Mouse (Mus musculus) mature B cell (primary cell): ENCODE results near the gene Ift80.
"Not testable (repeated sequence)": the region's sequence is repeated elsewhere in the genome, so short reads cannot be mapped to it uniquely, and the experiment has no call there.

Experiments
- in situ Hi-C: fragments of 300-500 bp; cut with MboI; formaldehyde crosslinking; loops from 2 replicates; pipeline ENCODE4 v1.14.3; 2019

Ift80 gene

DNA sequence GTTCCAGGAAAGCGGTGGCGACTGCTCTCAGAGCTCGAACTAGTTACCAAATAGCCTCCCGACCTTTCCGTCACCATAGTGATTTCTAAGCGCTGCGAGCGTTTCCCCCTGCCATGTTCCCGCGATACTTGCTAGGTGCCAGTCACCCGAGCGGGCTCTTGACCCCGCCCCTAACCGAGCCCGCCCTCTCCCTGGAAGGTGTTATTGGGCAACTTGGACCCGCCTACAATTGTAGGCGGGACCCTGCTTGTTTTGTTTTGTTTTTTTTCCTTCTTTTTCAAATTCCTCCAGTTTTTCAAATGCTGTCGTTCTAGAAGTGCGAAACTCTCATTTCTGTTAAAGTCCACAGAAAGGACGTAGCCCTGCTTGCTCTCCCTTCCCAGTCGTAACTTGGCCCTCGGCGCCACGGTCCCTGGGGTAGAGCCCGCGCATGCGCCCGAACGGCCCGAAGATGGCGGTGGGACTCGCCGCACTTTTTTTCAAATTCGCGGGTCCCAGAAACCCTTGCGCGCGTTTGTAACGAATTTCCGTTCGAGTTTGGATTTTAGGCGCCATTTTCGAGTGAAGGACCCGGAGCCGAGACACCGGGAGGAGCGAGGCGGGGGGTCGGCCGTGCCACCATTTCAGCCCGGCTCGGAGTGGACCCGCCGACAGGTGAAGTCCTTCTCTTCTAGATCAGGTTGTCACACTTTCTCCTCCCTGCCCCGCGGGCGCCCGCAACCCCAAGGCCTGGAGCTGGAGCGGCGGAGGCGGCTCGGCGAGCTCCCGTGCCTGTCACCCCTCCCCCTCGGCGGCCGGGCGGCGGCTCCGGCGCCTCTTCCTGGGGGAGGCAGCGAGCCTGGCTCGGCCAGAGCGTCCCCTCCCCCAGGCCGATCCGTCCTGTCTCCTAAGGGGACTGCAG lies at the start of gene Ift80, which contains the start of gene Smc4:
Gene Ift80 (minus strand): TSS at position 134 of the 901 bp plus-strand sequence.
Gene Smc4 (plus strand): TSS at position 302 of the 901 bp plus-strand sequence.
- in situ Hi-C loops = no loop called here

DNA sequence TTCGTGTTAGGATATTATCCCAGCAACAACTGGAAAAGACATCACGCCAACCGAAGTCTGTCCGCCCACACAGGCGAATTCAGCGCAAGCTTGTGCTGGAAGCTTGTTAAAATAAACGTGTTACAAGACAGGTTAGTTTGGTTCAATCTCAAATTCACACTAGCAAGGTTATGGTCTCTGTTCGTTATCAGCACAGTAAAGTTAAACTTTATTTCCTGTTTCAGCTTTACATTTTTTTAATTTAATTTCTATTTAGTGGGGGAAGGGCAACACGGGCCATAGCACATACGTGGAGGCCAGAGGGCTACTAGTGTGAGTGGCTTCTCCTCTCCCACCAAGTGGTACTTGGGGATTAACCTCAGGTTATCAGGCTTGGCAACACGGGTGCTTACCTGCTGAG lies 47.5 kb upstream of the Ift80 start:
- in situ Hi-C loops = no loop called here

DNA sequence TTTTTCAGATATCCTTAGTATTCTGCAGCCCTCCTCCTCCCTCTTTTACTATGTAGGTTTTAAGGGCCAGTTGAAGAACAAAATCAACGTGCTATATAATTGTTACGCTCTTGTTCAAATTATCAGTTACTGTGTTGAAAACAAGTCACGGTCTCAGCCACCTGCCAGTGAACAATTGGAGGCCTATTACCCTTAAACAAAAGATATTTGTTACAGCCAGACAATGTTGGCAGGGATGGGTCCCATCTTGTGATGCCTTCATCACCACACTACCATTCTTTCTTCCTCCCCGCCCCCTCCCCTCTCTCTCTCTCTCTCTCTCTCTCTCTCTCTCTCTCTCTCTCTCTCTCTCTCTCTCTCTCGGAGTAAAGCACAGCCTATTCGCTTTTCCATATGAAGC lies 44.6 kb upstream of the Ift80 start:
- in situ Hi-C loops = no loop called here

DNA sequence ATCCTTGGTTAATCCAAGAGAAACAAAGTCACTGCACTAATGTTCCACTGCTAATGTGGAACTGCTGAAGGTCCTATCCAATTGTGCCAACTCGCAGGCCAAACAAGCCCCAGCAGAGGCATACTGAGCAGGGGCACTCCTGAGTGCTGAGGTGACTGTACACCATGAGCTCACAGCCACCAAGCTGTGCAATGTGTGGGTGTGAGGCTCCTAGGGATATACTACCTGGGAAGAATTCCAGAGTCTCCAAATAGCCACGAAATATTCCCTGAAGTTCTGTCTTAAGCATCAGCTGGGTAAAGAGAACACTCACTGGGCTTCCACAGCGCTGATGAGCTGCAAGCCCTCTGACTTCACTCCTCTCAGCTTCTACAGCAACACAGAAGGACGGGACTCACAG lies 43.3 kb upstream of the Ift80 start:
- in situ Hi-C loops = no loop called here

DNA sequence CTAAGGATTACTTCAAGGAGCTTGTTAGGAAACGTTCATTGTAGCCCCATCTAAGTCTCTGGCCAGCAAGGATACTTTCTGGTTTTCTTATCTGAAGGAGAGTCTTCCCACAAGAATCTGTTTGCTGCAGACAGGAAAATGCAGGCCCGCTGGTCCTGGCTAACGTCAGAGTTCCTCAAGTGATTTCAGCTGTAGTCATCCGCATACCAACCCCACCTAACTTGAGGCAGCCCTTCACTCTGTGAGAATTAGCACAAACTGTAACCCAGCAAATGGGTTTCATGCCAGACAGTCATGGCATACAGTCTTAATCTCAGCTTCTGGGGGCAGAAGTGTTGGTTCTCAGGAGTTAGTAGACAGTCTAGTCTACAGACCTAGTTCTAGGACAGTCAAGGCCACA lies 42.1 kb upstream of the Ift80 start:
- in situ Hi-C loops = no loop called here

DNA sequence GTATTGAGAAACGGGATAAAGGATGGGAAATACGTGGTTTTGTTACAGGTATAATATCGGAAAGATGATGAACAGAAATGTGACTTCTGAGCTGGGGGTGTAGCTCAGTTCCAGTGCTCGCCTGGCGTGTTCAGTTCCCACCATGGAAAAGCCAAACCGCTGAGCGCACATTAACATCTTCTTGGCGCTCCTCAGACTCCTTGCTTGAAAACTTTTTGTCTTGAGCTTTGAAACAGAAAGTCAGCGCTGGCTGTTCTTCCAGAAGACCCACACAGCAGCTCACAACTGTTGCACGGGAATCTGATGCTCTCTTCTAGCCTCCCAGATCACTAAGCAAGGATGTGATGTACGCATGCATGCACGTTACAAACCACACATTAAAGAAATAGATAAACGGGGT lies 41.4 kb upstream of the Ift80 start:
- in situ Hi-C loops = no loop called here

DNA sequence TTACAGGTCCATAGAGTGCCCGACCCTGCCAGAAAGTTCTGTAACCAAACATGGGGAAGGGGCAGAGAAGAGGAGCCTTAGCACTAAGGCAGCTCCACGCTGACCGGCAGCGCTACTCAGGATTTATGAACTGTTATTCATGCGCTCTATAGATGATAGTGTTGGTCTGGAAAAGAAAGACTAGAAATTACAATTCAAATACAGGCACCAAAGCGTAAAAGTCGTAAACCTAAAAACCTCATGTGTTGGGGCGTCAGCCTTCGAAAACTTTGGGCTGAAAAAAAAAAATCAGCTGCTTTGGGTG lies 41.0 kb upstream of the Ift80 start:
- in situ Hi-C loops = no loop called here

DNA sequence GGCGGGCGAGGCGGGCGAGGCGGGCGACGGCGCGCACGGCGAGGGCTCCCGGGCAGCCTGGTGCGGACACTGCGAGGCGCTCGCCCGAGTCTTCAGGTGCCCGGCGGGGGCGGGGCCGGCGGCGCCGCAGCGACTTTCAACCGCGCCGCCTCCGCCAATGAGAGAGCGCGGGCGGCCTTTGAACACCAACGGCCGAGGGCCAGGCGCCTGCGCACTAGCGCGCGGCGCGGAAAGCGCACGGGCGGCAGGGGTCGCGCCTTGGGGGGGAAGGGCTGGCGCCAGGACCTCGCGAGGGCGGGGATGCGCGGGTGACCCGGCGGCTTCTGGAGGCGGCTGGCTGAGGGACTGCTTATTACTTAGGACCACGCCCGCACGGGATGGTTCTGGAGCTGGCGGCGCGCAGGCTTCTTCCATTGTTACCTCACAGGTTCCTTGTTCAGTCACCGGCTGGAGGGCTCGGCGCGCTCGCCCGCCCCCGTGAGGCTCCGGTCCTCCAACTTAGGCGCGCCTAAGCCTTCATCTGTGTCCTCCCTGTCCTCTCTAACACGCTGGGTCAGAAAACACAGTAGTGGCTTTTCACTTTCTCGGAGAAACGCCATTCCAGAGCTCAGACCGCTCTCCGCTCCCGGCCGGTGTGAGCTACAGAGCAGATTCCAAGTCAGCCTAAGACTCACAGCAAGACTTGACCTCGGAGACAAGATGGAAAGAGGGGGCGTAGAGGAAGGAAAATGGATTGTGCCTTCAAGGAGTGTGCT lies 40.5 kb upstream of the Ift80 start, which contains the start of gene Trim59:
Gene Trim59 (minus strand): TSS at position 111 of the 755 bp plus-strand sequence.
- in situ Hi-C loops = no loop called here

DNA sequence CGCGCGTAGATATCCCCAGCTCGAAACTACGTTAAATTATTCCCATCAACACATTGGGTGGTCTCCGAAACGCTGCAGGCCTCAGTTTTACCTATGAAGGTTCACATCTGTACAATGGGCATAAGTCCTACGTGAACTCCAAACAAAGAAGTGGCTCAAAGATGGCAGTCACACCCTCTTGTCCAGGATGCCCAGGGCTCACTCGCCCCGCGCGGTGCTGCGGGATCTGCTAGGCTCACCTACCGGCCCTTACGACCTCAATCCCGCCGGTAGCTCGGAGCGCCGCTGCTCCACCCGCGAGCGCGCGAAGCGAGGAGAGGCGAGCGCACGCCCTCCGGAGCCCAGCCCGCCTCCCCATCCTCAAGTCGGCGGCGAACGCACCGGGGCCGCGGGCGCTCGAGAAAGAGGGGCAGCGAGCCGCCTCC lies 39.8 kb upstream of the Ift80 start:
- in situ Hi-C loops = no loop called here

DNA sequence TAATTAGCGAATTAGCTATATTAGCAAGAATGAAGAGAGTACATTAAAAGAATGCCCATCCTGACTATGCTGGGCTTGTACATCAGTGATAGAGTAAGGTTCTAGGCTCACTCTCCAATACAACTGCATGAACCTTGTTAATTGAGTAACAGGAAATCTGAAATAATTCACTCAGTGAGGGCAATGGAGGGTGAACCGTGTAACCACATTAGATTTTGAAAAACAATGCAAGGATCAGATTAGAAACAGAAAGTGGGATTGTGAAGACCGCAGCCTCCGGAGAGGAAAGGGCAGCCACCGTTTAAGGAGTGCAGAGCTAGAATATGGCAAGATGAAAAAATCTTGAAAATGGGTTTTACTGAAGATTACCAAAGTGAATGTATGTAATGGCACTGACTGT lies 36.9 kb upstream of the Ift80 start:
- in situ Hi-C loops = no loop called here

DNA sequence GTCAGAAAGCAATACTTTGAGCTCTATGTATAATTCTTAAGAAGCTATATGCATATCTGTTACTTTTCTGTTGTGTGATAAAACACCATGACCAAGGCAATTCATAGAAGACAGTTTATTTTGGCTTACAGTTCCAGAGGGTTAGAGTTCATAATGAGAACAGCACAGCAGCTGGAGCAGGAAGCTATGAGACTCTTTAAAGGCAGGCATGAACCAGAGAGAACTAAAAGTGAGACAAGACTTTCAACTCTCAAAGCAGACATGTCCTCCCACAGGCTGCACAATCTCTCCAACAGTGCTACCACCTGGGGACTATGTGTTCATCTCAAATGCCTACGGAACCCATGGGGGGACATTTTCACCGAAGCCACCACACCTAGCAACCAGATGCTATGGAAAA lies 35.7 kb upstream of the Ift80 start:
- in situ Hi-C loops = no loop called here

DNA sequence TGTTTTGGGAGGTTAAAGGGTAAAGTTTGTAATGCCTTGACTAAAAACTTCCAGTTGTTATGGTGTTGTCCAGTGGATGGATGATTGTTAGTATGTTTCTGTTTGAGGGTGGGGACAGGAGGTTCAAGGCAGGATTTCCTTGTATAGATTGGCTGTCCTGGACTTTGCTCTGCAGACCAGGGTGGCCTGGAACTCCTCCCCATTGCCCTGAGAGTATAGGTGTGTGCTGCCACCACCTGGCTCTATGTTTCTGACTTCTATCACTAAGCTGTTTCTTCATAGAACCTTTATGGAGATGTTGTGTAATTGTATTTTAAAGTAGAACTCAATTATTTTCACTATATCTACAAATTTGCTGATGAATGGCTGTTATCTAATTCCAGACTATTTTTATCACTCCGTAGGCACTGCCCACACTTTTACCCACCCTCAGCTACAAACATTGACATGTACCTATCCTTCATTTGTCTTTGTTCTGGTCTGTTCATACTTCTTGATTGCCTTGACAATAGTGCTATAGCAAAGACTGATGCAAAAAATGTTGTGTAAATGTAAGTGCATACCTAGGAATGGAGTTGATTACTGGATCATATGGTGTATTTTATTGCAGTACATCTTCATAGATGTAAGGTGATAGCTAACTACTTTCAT lies 21.9 kb upstream of the Ift80 start:
- in situ Hi-C loops = no loop called here

DNA sequence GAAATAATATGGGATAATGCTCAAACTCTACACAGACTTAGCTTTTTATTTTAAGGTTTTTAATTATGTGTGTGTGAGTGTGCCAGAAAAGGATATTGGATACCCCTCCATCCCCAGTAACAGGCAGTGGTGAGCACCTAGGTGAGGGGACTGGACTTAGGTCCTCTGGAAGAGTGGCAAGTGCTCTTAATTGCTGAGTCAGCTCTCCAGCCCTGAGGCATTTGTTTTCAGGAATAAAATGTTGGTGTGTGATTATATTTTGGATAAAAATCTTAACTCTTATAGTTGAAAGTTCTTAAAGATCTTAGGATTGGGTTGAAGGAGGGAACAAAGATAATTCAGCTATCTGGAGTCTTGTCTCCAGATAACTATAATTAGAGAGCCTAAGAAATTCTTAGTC lies 16.4 kb upstream of the Ift80 start:
- in situ Hi-C loops = no loop called here

DNA sequence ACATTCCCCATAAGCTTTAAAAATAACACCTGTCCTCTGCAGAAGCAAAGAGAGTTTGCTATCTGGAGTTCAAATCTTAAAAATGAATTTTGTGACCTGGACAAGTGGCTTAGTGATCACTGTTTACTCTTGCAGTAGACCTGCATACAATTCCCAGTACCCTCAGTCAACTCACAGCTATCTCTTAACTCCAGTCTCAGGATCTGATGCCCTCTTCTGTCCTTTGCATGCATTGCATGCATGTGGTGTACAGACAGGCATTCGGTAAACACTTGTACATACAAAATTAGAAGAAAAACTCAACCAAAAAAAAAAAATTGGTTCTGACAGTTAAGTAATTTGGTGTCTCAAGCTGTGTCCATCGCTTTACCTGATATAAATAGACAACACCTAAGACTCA lies 15.9 kb upstream of the Ift80 start:
- in situ Hi-C loops = no loop called here

DNA sequence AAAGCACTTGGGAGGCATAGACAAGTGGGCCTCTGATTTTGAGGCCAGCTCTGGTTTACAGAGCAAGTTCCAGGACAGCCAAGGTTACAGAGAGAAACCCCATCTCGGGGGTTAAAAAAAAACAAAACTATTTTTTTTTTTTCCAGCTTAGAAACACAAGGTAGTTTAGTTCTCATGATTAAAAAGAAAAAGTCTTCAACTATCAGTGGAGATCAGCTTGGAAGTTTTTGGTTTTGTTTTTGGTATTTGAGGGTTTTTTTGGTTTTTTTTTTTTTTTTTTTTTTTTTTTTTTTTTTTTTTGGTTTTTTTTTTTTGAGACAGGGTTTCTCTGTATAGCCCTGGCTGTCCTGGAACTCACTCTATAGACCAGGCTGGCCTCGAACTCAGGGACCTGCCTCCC lies 14.3 kb upstream of the Ift80 start:
- in situ Hi-C loops = not testable (repeated sequence)

DNA sequence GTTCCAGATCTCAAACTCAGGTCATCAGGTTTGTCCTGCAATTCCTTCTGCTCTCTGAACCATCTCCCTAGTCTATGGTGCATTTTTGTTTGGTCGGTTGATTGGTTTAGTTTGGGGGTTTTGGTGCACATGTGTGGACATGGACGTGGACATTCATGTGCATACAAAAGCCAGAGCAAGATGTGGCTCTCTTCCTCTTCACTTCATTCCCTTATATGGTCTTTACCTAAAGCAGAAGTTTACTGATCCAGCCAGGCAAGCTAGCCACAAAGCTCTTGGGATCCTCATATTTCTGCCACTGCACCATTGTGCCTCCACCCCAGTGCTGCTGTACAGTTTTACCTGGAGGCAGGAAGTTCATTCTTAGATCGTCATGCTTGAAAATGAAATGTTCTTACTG lies 12.8 kb upstream of the Ift80 start:
- in situ Hi-C loops = no loop called here

DNA sequence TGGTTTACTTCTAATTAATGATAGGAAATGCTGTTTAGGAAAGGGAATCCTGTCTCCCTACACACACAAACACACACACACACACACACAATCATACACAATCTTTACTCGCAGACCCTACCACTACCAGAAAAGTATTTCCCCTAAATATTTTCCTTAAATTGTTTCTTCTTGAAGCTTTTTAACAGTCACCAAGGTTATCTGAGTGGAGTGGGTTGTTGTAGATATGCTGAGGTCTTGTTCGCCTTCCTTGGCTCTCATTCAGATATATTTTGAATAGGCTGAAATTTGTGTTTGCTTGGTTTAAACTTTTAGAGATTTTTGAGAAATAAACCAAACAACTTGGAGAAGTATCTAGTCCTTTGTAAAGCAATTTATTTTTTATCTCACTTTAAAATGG lies 4.5 kb upstream of the Ift80 start:
- in situ Hi-C loops = no loop called here

DNA sequence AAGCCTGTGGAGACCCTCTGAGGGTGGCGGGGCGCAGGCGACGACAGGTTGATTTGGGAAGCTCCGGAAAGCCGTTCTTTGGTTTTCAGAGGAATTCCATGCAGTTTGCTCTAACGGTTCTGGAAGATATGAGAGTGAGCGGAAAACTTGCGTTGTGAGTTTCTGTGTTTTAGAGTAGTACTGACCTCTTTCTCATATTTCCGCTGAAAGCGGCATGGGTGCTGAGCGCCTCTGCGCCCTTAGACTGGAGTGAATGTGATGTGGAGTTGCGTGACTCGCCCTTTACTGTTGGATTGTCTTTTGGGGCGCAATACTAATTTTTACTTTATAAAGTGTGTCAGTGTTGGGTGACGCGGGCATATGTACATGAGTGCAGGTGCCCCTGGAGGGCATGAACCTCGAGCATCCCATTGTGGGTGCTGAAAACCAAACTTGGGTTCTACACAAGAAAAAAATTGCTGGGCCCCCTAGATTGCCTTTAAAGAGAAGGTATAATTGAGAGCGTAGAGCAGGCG lies 1.9 kb upstream of the Ift80 start:
- in situ Hi-C loops = no loop called here

DNA sequence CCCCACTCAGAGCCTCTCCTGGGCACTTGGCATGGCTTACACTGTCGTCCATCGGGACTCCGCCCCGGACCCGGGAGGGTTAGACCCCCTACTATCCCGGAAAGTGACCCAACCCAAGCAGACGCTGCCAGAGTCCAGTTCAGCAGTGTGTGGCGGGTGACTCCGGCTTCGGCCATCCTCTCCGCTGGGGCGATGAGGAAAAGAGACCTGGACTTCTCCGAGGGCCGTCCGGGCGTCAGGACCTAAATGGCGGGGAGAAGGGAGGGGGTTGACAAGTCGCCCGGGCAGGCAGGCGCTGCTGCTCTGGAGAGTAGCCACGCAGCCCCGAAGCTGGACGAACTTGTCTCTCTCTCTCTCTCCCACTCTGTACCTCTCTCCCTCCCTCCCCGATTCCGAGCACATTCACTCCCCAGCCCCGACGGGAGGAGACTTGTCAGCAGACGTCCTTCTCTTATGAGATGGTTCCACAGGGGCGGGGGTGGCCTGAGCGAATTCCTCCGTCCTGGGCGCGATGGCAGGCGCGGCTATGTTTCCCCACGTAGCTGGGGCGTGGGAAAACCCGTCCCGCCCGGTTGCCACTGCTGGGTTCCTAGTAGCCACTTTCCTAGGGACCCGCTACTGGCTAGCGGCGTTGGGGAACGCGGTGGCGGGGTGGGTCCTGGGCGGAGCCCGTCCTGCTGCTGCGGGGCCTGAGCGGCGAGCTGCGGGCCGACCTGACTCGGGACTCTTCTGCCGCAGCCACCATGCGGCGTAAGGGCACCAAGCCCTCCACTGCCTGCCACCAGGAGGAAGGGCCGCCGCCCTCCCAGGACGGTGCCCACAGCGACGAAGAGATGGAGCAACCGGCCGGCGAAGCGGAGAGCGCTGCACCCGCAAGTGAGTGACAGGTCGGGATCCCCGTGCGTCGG lies 1.2 kb upstream of the Ift80 start:
- in situ Hi-C loops = no loop called here

DNA sequence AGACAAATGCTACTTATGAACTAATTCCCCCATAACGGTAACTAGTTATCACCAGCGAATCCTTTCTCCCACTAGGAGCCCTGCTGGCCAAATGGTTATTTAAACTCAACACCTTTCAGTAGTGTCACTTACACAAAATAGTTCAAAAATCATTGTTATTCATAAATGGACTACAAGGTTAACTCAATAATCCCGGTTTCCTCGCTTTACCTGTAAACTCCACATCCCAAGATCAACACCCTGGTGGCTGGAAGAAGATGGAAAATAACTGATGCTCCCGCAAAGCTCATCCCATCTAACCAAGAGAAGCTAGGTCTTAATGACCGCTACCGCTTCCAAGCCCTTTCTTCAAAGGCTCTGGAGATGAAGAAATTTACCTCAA lies 324 bp downstream of the Ift80 start:
- in situ Hi-C loops = no loop called here

DNA sequence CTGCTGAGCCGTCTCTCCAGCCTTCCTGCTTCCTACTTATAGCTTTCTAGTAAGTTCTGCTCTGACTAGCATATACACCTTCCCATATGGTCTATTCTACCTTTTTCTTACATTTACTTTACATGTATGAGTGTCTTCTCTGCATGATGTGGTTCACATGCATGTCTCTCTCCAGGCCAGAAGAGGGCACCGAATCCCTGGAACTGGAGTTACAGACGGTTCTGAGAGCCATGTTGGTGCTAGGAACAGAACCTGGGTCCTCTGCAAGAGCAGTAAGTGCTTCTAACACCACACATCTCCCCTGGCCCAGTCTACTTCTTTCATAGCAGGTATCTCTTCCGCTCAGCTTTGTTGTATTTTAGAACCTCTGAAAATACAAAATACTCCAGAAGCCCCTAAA lies 1.6 kb downstream of the Ift80 start:
- in situ Hi-C loops = no loop called here

DNA sequence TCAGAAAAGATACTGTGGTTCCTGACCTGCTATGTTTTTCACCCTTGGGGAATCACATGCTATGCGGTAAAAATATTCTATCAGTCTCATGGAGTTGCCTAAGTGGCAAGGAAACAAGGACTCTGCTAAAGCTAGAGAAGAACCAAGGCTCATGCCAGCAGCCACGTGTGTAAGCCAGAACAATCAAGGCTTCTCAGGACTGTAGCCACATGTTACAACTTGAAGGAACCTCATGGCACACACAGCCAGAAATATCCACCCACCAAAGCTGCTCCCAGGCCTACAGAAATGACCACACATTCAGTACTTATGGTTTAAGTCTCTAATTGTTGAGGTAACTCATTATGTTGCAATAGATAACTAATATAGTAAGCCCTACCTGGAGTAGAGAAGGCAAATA lies 17.8 kb downstream of the Ift80 start:
- in situ Hi-C loops = no loop called here
